ENCODE assay signal across 21 mouse cellular contexts in the genomic region with DNA sequence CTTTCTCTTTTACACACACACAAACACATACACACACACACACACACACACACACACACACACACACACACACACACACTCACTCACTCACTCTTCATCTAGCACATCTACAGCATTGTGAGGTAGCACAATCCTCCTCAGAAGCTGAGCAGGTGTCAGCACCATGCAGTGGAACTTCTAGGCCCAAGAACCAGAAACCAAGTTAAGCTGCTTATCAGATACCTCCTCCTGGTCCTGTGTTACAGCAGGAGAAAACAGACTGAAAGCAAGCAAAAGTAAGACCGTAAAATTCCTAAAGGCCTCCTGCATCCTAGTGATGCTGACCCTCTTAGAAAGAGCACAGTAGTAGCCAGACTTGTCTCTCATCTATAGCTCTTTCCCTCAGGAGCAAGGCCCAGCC.
DNase-seq lines count a peak whose midpoint lies in the region; ATAC-seq and TF ChIP-seq lines count a peak whose summit lies in the region.
"Had no signal": no experiment of that assay in that cellular context is flagged by ENCODE, and none has a peak within 500 bp of the region (broad histone marks: within the 10 kb centered on the region; RNA-seq: fewer than 3 reads in every experiment).

No protein-coding gene starts in this region.

- 0 out of 2 replicates have a peak, but pooled peaks have one; percentile 50 for ATAC-seq in liver, embryonic 13.5 days (ENCODE audit: low read depth)
- no peak for ATAC-seq in liver, postnatal 0 days
- ATAC-seq in erythroblast, adult 5-6 weeks (replicated peaks; ENCODE audit: low FRiP score, poor library complexity, severe bottlenecking): peak; percentile 32; the same call in 1 of the 2 replicates
- ATAC-seq in megakaryocyte progenitor cell, adult 5-6 weeks (replicated peaks; ENCODE audit: poor library complexity): 0 out of 2 replicates have a peak, but pooled peaks have one; percentile 23
- ATAC-seq: forebrain, embryonic 15.5 days; hindbrain, embryonic 16.5 days had no signal

- H3K4me2 ChIP-seq in liver, embryonic 13.5 days: no peak overlapping the region
- no peak overlapping the region for H3K4me2 ChIP-seq in liver, postnatal 0 days (ENCODE audit: low read depth, low read length)
- H3K4me2 ChIP-seq: forebrain, embryonic 12.5 days; forebrain, embryonic 15.5 days; heart, embryonic 12.5 days; heart, embryonic 15.5 days; hindbrain, embryonic 13.5 days had no signal

- no peaks in the 10 kb centered on the region for H3K9me3 ChIP-seq in liver, embryonic 13.5 days (replicated peaks)
- no peaks in the 10 kb centered on the region for H3K9me3 ChIP-seq in liver, postnatal 0 days (ENCODE audit: low read length)
- H3K9me3 ChIP-seq: forebrain, embryonic 15.5 days; heart, embryonic 12.5 days; heart, embryonic 15.5 days; hindbrain, embryonic 10.5 days had no signal

- intact Hi-C loops in gastrocnemius, postnatal 14 days (cut with DNase I; ENCODE audit: low total_unique reads): no loop called here

- no peaks in the 10 kb centered on the region for H3K27me3 ChIP-seq in liver, embryonic 13.5 days
- H3K27me3 ChIP-seq in liver, postnatal 0 days (ENCODE audit: insufficient read depth, low read length): no peaks in the 10 kb centered on the region
- H3K27me3 ChIP-seq: forebrain, embryonic 12.5 days; forebrain, embryonic 15.5 days; heart, embryonic 12.5 days; heart, embryonic 15.5 days; hindbrain, embryonic 13.5 days had no signal

- no peak overlapping the region for H3K9ac ChIP-seq in liver, embryonic 13.5 days
- no peak overlapping the region for H3K9ac ChIP-seq in liver, postnatal 0 days (replicated peaks)
- H3K9ac ChIP-seq: forebrain, embryonic 12.5 days; forebrain, embryonic 15.5 days; heart, embryonic 12.5 days; heart, embryonic 15.5 days; hindbrain, embryonic 13.5 days had no signal

- 88% methylated on average over 1 of the region's 1 CpGs for WGBS in liver, embryonic 13.5 days (ENCODE audit: insufficient replicate concordance)
- 87% methylated on average over 1 of the region's 1 CpGs for WGBS in liver, postnatal 0 days (ENCODE audit: insufficient replicate concordance)

- peaks cover 81% of the 10 kb centered on the region for H3K4me1 ChIP-seq in liver, embryonic 13.5 days (replicated peaks)
- H3K4me1 ChIP-seq in liver, postnatal 0 days (ENCODE audit: insufficient read depth): peaks cover 13% of the 10 kb centered on the region
- H3K4me1 ChIP-seq: forebrain, embryonic 12.5 days; forebrain, embryonic 15.5 days; heart, embryonic 12.5 days; heart, embryonic 15.5 days; hindbrain, embryonic 10.5 days; hindbrain, embryonic 13.5 days had no signal

- no peak for DNase-seq in liver, embryonic 13.5 days
- no peak for DNase-seq in liver, postnatal 0 days
- no peak for DNase-seq in gastrocnemius, postnatal 14 days
- DNase-seq in T-cell, adult 2 months (ENCODE audit: low spot score): no peak
- DNase-seq: adrenal gland, postnatal 10 days; adrenal gland, postnatal 36 days; cerebellum, adult 18-20 months; cerebellum, adult 9-10 months; cerebellum, postnatal 14 days; gastrocnemius, postnatal 36 days; heart, postnatal 10 days; heart, postnatal 36 days had no signal

- peaks cover 76% of the 10 kb centered on the region for H3K36me3 ChIP-seq in liver, embryonic 13.5 days
- H3K36me3 ChIP-seq in liver, postnatal 0 days (replicated peaks; ENCODE audit: insufficient read depth, low read length): peaks cover 71% of the 10 kb centered on the region

- no peak for TF ChIP-seq CTCF in liver, postnatal 0 days (IDR thresholded peaks at IDR 0.05; ENCODE audit: low read depth)

- no peak for TF ChIP-seq EP300 in liver, postnatal 0 days (IDR thresholded peaks at IDR 0.05; ENCODE audit: low read depth)

- H3K4me3 ChIP-seq in liver, embryonic 13.5 days (replicated peaks): no peak overlapping the region
- H3K4me3 ChIP-seq in liver, postnatal 0 days (ENCODE audit: low read depth, low read length): no peak overlapping the region
- H3K4me3 ChIP-seq: forebrain, embryonic 12.5 days; forebrain, embryonic 15.5 days; heart, embryonic 12.5 days; heart, embryonic 15.5 days; hindbrain, embryonic 10.5 days; hindbrain, embryonic 13.5 days had no signal

- no peak overlapping the region; the same call in 1 of the 2 replicates for H3K27ac ChIP-seq in liver, embryonic 13.5 days
- no peak overlapping the region for H3K27ac ChIP-seq in liver, postnatal 0 days (ENCODE audit: low read depth)
- H3K27ac ChIP-seq: forebrain, embryonic 12.5 days; forebrain, embryonic 15.5 days; heart, embryonic 15.5 days; hindbrain, embryonic 10.5 days; hindbrain, embryonic 13.5 days had no signal
